Mouse (Mus musculus) layer of hippocampus, adult 2 months (tissue): Measurements from ENCODE around the gene Capn1. TPM values are rescaled to one million over a fixed set of nuclear protein-coding genes. Genes with fewer than 3 reads are reported as not detected.
A peak's percentile ranks its signal among the peaks of the same experiment; 100 is the strongest.

Experiments used
- DNase-seq, 2 experiments: peaks; one replicate each; pipeline ENCODE4 v3.0.0; 2022; ENCODE audit warnings: low spot score in 2 of 2
- H3K27ac ChIP-seq: fragments of 200-600 bp; 2 replicates; pipeline ENCODE4 v1.8.1; 2022
- H3K4me3 ChIP-seq: fragments of 200-600 bp; 2 replicates; pipeline ENCODE4 v1.8.1; 2022; ENCODE audit warnings: mild to moderate bottlenecking
- CTCF ChIP-seq: fragments of 200-600 bp; conservative IDR thresholded peaks from 2 replicates; pipeline ENCODE4 v1.8.1; 2022; ENCODE audit warnings: antibody characterized with exemption, mild to moderate bottlenecking, moderate library complexity
- long read RNA-seq, 2 experiments: library from polyadenylated mRNA; stranded (forward); transcript quantifications; one replicate each; pipeline ENCODE4 v2.0.0; 2021; ENCODE audit warnings: borderline mapping rate in 2 of 2
- total RNA-seq, 2 experiments: library from RNA; stranded (reverse); gene quantifications; 2 replicates each; pipeline ENCODE4 v1.2.3; 2021

Gene Capn1
- total RNA-seq: 10 to 100 TPM; 28.2 to 29.9 TPM
- long read RNA-seq, experiment 1, partial matches to known transcripts: 2 of 24 reads
- long read RNA-seq, experiment 1, other reads (novel, unspliced or antisense): 22 of 24 reads
- long read RNA-seq, experiment 2, partial matches to known transcripts: 0 of 30 reads
- long read RNA-seq, experiment 2, other reads (novel, unspliced or antisense): 30 of 30 reads

DNA sequence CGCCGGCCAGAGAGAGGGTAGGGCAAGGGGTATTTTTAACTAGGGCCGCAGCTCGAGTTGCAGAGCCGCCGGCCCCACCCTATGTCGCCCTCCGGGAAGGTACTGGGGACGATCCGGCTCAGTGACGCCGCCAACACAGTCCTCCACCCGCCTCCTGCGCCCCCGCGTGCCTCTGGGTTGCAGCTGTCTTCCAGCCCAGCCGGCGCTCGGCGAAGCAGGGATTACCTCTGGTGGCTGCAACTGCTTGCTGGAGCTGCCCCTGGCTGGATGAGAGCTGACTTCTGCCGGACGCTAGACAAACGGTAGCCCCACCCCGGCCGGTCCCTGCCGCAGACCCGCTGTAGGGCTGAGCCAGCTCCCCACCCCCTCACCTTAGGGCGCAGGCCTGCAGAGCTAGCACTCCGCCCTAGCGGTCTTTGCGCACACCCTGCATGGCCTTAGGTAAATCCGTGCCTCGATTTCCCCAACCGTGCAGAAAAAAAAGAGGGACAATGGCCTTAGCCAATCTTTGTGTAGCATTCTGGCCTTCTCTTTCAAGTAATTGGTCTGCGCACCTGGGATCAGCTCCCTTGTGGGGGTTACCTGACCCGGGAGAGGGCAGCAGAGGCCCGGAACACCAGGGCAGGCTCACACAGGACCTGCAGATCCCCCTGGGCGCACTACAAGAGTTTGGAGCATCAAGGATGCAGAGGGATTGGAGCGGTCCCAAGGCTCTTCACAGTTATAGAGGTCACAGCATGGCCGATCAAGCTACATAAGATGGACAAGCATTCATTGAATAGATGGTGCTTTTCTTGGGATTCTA is at the start of gene Capn1:
TSS of gene Capn1 (minus strand) at position 387 of the 805 bp plus-strand sequence.
- peak within 1 kb of the TSS; percentile 93 for H3K27ac ChIP-seq
- peak; percentile 56 for TF ChIP-seq CTCF
- H3K4me3 ChIP-seq: peak within 1 kb of the TSS; percentile 70
- peak; percentile 35 to 66 for DNase-seq

DNA sequence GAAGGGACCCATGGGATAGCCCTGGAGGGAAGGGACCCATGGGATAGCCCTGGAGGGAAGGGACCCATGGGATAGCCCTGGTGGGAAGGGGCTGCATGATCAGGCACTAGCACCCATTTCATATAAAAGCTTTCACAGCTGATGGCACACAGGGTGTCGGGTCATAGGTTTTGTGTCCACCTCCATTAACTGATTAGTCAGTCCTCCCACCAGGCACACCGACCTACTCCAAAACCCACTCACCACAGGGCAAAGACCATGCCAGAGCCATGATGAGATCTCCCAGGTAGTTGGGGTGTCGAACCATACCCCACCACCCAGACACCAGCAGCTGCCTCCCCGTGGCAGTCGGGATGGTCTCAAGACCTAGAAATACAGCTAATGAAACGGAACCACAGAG is 47.4 kb upstream of the Capn1 start:
- DNase-seq: no peak
- no peak overlapping the region for H3K27ac ChIP-seq
- peak overlapping the region; percentile 85; the same call in 1 of the 2 replicates for H3K4me3 ChIP-seq
- TF ChIP-seq CTCF: no peak

DNA sequence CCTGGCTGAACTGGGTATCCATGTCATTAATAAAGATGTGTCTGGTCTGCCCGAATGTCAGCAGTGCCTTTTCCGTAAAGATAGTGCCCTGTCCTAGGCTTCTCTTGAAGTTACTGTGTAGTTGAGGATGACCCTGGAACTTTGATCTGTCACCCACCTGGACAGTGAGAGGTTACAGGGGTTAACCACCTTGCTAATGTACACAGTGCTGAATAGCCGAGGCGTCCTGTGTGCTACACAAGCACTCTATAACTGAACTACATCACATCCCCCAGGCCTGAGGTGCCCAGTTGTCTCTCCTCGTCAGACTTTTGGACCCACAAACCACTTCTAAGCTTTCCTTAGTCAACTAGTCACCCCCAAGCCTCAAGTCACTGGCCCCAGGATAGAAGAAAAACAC is 46.7 kb upstream of the Capn1 start:
- peak overlapping the region; percentile 85 for H3K4me3 ChIP-seq
- no peak for DNase-seq
- no peak for TF ChIP-seq CTCF
- H3K27ac ChIP-seq: peak overlapping the region; percentile 96

DNA sequence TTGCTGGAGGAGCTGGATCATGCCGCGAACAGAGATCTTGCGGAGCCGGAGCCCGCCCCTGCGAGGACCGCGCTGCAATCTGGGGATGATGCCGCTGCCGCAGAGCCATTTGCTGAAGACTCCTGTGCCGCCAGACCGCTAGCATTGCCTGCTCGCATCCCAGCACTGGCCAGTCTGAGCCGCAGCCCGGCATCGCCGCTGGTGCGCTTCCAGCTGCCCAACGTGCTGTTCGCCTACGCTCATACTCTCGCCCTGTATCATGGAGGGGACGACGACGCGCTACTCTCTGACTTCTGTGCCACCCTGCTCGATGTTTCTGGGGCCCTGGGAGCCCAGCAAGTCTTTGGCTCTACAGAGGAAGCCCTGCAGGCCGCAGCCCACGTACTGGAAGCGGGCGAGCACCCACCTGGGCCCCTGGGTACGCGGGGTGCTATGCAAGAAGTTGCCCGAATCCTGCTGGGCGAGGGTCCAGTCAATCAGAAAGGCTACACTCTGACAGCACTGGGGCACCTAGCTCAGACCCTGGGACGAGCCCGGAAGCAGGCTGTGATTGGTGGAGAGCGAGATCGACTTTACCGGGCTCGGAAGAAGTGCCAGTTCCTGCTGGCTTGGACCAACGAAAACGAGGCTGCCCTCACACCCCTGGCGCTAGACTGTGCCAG is 46.1 kb upstream of the Capn1 start:
- H3K4me3 ChIP-seq: peak overlapping the region; percentile 85
- TF ChIP-seq CTCF: no peak
- DNase-seq: no peak
- peak overlapping the region; percentile 96 for H3K27ac ChIP-seq

DNA sequence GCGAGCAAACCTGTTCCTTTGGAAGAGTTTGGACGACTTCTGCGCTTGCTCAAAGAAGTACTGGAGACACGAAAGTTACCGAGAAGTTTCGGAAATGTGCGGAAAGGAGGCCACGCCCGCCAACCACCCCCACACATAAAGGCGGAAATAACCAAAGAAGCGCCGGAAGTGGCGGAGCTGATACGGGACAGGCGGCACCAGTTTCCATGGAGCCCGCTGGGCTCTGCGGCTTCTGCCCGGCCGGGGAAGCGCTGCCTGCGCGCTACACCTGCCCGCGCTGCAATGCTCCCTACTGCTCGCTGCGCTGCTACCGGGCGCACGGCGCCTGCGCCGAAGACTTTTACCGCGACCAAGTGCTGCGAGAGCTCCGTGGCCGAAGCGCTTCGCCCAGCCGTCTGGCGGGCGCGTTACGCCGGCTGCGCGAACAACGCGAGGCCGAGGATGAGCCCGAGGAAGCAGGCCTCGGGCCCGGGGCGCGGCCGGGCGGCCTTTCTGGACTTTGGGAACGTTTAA is 45.4 kb upstream of the Capn1 start, which contains the start of gene Znhit2:
TSS of gene Znhit2 (plus strand) at position 172 of the 513 bp plus-strand sequence.
- Histone ChIP-seq H3K27ac (peak within 1 kb of the TSS; percentile 96), H3K4me3 (peak within 1 kb of the TSS; percentile 85)
- DNase-seq: peak; percentile 94 to 96
- peak; percentile 61 for TF ChIP-seq CTCF

DNA sequence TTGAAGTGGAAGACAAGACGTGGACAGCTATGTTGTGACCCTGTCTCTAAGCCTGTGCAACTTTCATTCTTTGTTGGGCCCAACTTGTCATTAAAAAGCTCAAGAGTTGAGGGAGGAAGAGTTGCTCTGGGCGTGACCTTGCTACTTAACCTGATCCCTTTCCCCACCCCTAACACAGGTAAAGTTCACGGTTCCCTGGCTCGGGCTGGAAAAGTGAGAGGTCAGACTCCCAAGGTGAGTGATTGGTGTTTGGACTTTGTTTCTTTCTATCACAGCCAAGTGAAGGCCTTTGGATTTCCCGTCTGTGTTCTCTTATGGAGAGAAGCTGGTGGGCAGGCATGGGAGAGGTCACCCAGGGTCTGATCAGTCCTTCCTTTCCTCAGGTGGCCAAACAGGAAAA is 43.3 kb upstream of the Capn1 start:
- no peak overlapping the region; the same call in 1 of the 2 replicates for H3K27ac ChIP-seq
- no peak for DNase-seq
- peak overlapping the region; percentile 96 for H3K4me3 ChIP-seq
- TF ChIP-seq CTCF: no peak

DNA sequence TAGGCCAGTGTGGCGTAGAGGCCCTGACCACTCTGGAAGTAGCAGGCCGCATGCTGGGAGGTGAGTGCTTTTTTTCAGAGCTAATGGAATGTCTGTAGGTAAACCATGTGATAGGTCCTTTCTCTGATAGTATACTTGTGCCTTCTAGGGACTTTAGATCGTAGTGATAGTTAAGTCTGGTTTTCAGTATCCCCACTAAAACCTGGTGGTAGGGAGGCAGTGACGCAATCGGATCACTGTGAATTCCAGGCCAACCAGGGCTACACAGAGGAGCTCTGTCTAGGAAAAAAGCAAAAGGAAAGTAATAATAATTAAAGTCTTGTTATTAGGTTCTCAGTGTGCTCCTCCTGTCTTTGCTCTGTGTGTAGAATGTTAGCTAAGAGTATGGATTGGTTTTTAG is 42.8 kb upstream of the Capn1 start:
- peak overlapping the region; percentile 95 for H3K27ac ChIP-seq
- TF ChIP-seq CTCF: no peak

DNA sequence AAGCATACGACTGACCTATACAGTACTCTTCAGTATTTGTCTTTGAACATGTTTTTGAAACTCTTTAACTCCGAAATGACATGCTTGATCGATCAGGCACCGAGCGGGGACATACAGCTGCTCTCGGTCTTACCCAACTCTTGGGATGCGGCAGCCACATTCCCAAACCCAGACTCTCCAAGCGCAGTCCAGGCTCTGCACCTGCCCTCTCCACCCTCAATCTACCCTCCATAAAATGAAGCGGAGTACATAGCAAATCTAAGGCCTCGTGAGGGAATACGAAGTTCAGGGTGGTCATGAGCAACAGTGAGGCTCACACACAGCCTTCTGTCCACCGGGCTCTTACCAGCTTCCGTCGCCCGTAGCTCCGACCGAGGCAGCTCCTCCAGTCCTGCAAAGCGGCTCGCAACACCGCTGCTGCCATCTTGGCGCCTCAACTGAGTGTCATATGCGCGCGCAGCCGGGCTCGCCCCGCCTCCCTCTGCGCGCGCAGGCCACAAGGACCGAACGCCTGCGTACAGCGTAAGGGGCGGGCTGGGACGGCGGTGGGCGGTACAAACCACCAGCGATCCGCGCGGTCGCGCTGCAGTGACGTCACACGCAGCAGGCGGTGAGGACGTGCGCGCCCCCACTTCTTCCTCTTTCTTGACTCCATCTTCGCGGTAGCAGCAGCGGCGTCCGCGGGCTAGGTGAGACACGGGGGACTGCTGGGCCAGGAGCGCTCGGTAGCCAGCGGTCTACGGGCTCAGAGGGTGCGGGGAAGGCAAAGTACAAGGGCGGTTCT is 41.8 kb upstream of the Capn1 start, which contains the start of the genes Mrpl49 and Fau:
TSS of gene Mrpl49 (minus strand) at position 473 of the 784 bp plus-strand sequence.
TSS of gene Fau (plus strand) at position 532 of the 784 bp plus-strand sequence.
- peak; percentile 98 for DNase-seq
- Histone ChIP-seq H3K27ac (peak within 1 kb of the TSS; percentile 95), H3K4me3 (peak within 1 kb of the TSS; percentile 96)
- no peak for TF ChIP-seq CTCF

More for the DNA sequence above, 42.8 kb upstream of the Capn1 start:
- peak overlapping the region; percentile 96 for H3K4me3 ChIP-seq
- DNase-seq: no peak

DNA sequence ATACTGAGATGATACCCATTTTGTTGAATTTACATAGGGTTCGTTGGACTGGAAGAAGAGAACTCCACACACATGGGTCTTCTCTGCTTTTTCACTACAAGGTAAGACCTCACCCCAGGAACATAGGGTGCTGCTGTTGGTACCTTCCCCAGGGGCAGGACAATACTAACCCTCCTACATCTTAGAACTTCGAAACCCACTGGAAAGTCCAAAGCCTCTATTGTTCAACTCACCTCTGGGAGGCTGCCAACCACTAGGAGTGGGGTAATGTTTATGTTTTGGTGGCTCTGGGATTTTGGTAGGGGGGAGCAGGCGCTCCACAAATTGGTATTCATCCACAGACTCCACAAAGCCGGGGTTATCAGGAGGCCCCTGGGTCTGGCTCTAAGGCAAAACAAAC is 41.0 kb upstream of the Capn1 start:
- DNase-seq: no peak
- H3K27ac ChIP-seq: no peak overlapping the region
- TF ChIP-seq CTCF: no peak
- peak overlapping the region; percentile 96 for H3K4me3 ChIP-seq

DNA sequence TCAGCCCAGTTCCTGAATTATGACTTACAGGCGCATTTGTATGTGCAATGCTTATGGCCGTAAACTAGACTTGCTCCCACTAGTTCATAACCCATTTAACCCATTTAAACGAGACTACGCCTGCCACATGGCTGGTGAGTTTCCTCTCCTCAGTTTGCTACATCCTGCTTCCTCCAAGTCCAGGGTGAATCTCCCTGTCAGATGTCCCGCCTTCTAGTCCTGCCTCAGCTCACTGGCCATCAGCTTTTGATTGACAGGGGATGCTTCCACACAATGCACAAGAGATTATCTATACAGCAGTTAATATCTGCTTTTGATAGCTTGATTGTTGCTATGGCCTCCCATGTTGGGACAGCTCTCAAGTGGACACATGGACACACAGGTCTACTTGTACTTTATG is 38.6 kb upstream of the Capn1 start:
- no peak overlapping the region for H3K27ac ChIP-seq
- no peak for TF ChIP-seq CTCF
- no peak for DNase-seq
- H3K4me3 ChIP-seq: no peak overlapping the region

DNA sequence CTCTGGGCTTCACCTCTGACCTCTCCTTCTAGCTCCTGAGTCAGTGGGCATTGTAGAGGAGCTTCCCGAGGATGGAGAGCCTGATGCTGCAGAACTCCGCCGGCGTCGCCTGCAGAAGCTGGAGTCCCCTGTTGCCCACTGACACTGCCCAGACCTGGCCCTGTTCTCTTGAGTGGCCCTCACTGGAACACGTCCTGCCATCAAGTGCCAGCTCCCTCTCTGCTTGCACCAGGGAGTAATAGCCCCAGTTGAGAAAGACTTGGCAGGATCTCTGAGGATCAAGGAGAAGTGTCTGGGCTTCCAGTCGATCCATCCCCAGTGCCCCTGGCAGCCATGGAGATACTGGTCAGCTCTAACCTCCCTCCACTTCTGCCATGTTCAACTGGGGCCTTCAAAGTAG is 36.8 kb upstream of the Capn1 start:
- no peak for TF ChIP-seq CTCF
- Histone ChIP-seq H3K27ac (no peak overlapping the region), H3K4me3 (no peak overlapping the region)
- no peak for DNase-seq
